Mouse (Mus musculus) ovary, postnatal 10 days (tissue): ENCODE measurements around the gene Zfp653.

Experiments used
- DNase-seq: peaks from one replicate; pipeline ENCODE4 v3.0.0; 2022; ENCODE audit warnings: low spot score

Gene Zfp653

GRCm38 (mm10) chr9:22030386-22030785 is 40.8 kb downstream of the Zfp653 start:
- DNase-seq = no peak

- DNase-seq = no peak
These were observed 42.7 kb downstream of the Zfp653 start for GRCm38 (mm10) chr9:22028467-22028866.

- no peak for DNase-seq
These were observed 46.6 kb downstream of the Zfp653 start for GRCm38 (mm10) chr9:22024592-22024991.

- no peak for DNase-seq
These were observed 53.9 kb downstream of the Zfp653 start for GRCm38 (mm10) chr9:22017208-22017825.

- no peak for DNase-seq
These were observed 54.9 kb downstream of the Zfp653 start for GRCm38 (mm10) chr9:22016245-22016644.

- DNase-seq = no peak
These were observed 58.4 kb downstream of the Zfp653 start for GRCm38 (mm10) chr9:22012731-22013130.

GRCm38 (mm10) chr9:22011055-22011454 is 60.1 kb downstream of the Zfp653 start:
- no peak for DNase-seq
